Mouse (Mus musculus) testis, adult 2 months (tissue): ENCODE data around the gene Cfd.

ENCODE experiments used
- CTCF ChIP-seq: fragments of 200-500 bp; IDR thresholded peaks from 2 replicates; pipeline ENCODE4 v1.5.1; 2012; ENCODE audit warnings: low read depth, mild to moderate bottlenecking, inconsistent platforms, low read length, moderate library complexity; ENCODE audit not compliant: control insufficient read depth, insufficient read depth, insufficient replicate concordance
- POLR2A ChIP-seq: fragments of 200-500 bp; IDR thresholded peaks from 2 replicates; pipeline ENCODE4 v1.6.1; 2012; ENCODE audit warnings: low read depth, mild to moderate bottlenecking, inconsistent platforms, low read length, moderate library complexity; ENCODE audit not compliant: control insufficient read depth

- TF ChIP-seq POLR2A (no peak), CTCF (no peak)
These were observed 41.1 kb downstream of the Cfd start for GRCm38 (mm10) chr10:79931797-79932196.
